Mouse (Mus musculus) limb, embryonic 14.5 days (tissue): ENCODE data around the gene Thap2. TPM values are rescaled to one million over a fixed set of nuclear protein-coding genes. Genes with fewer than 3 reads are reported as not detected.

ENCODE experiments used
- ATAC-seq: fragments of 200-750 bp; cut with Nextera tagmentation; 2 replicates; pipeline ENCODE4 v1.8.0; 2017; ENCODE audit warnings: low read depth, moderate number of reproducible peaks, moderate TSS enrichment; ENCODE audit not compliant: low FRiP score
- DNase-seq: peaks from one replicate; pipeline ENCODE4 v3.0.0-alpha.2; 2015; ENCODE audit warnings: low spot score
- H3K27ac ChIP-seq: fragments of 300-500 bp; sonication (generic); replicated peaks from 2 replicates; pipeline ENCODE4 v1.5.1; 2014; ENCODE audit warnings: low read depth, mild to moderate bottlenecking, low read length, moderate library complexity, mixed read lengths
- H3K27me3 ChIP-seq: fragments of 300-500 bp; sonication (generic); 2 replicates; pipeline ENCODE4 v1.6.1; 2014; ENCODE audit warnings: low read length, mixed read lengths; ENCODE audit not compliant: control insufficient read depth, insufficient read depth
- H3K36me3 ChIP-seq: fragments of 300-500 bp; sonication (generic); 2 replicates; pipeline ENCODE4 v1.6.1; 2014; ENCODE audit warnings: mild to moderate bottlenecking, low read length, moderate library complexity, mixed read lengths; ENCODE audit not compliant: control insufficient read depth, insufficient read depth
- H3K4me1 ChIP-seq: fragments of 300-500 bp; sonication (generic); 2 replicates; pipeline ENCODE4 v1.6.1; 2014; ENCODE audit warnings: antibody characterized with exemption, low read length, mixed read lengths; ENCODE audit not compliant: control insufficient read depth, insufficient read depth
- H3K4me2 ChIP-seq: fragments of 300-500 bp; sonication (generic); replicated peaks from 2 replicates; pipeline ENCODE4 v1.6.1; 2014; ENCODE audit warnings: low read depth, mild to moderate bottlenecking, low read length, moderate library complexity; ENCODE audit not compliant: severe bottlenecking
- H3K4me3 ChIP-seq: fragments of 300-500 bp; sonication (generic); replicated peaks from 2 replicates; pipeline ENCODE4 v1.5.1; 2014; ENCODE audit warnings: low read length
- H3K9ac ChIP-seq: fragments of 300-500 bp; sonication (generic); 2 replicates; pipeline ENCODE4 v1.6.1; 2014; ENCODE audit warnings: mild to moderate bottlenecking, low read depth, low read length, moderate library complexity; ENCODE audit not compliant: severe bottlenecking
- H3K9me3 ChIP-seq: fragments of 300-500 bp; sonication (generic); 2 replicates; pipeline ENCODE4 v1.6.1; 2016; ENCODE audit warnings: low read length; ENCODE audit not compliant: control insufficient read depth
- POLR2A ChIP-seq: fragments of 200-500 bp; IDR thresholded peaks from 2 replicates; pipeline ENCODE4 v1.8.0; 2012; ENCODE audit warnings: inconsistent platforms, mild to moderate bottlenecking, moderate library complexity, borderline replicate concordance; ENCODE audit not compliant: insufficient read depth, insufficient read length; ENCODE audit errors: extremely low read depth
- WGBS: fragments of 180-500 bp; shearing (Covaris S2); extraction: QIAGEN DNeasy Blood & Tissue Kit; methylation state at CpG from one replicate; pipeline ENCODE4 v1.1.7; 2014; 5-methylcytosine and 5-hydroxymethylcytosine counted together
- polyA plus RNA-seq, 2 experiments: library from polyadenylated mRNA; depleted of rRNA in 1 of 2; stranded (reverse) in 1 of 2; unstranded in 1 of 2; fragments of >200 nt; fragmentation: Nextera tagmentation in 1 of 2; extraction: Ambion mirVana in 1 of 2; gene quantifications; 2 replicates each; pipeline versions ENCODE4 v1.2.1 to v1.2.3; 2012 to 2014

Gene Thap2
- polyA plus RNA-seq, 2 experiments = 12.9 to 17.1 TPM

- Histone ChIP-seq H3K4me3 (no peak overlapping the region), H3K27ac (no peak overlapping the region), H3K36me3 (no peaks in the 10 kb centered on the region), H3K27me3 (no peaks in the 10 kb centered on the region), H3K4me1 (no peaks in the 10 kb centered on the region), H3K9me3 (no peaks in the 10 kb centered on the region), H3K4me2 (no peak overlapping the region), H3K9ac (no peak overlapping the region)
- no peak for TF ChIP-seq POLR2A
- DNase-seq (no peak), ATAC-seq (no peak)
- 83% methylated on average over 5 of the region's 5 CpGs for WGBS
These were observed 62.8 kb downstream of the Thap2 start for GRCm38 (mm10) chr10:115321317-115322035.

Other genes with a start within 250 kb of the Thap2 start
- 0.03 TPM in 2 replicates for gene Tph2, start 199.4 kb downstream of the Thap2 start, polyA plus RNA-seq (2012; rRNA removed)
- 0.12 TPM in 1 of 2 replicates, not detected in the other for gene Tph2, start 199.4 kb downstream of the Thap2 start, polyA plus RNA-seq (2014; fragmentation: Nextera tagmentation; extraction: Ambion mirVana)
- gene Tbc1d15, start 133.0 kb downstream of the Thap2 start, polyA plus RNA-seq (2012; rRNA removed) = 24.9 and 36.4 TPM in 2 replicates
- gene Tbc1d15, start 133.0 kb downstream of the Thap2 start, polyA plus RNA-seq (2014; fragmentation: Nextera tagmentation; extraction: Ambion mirVana) = 67.4 and 78.8 TPM in 2 replicates
- 19.9 and 20.3 TPM in 2 replicates for gene Rab21, start 68.8 kb downstream of the Thap2 start, polyA plus RNA-seq (2012; rRNA removed)
- 8.0 and 13.6 TPM in 2 replicates for gene Rab21, start 68.8 kb downstream of the Thap2 start, polyA plus RNA-seq (2014; fragmentation: Nextera tagmentation; extraction: Ambion mirVana)
- 18.2 and 19.2 TPM in 2 replicates for gene Tmem19, start 21.9 kb downstream of the Thap2 start, polyA plus RNA-seq (2012; rRNA removed)
- 26.4 and 30.1 TPM in 2 replicates for gene Tmem19, start 21.9 kb downstream of the Thap2 start, polyA plus RNA-seq (2014; fragmentation: Nextera tagmentation; extraction: Ambion mirVana)
- gene Zfc3h1, start 516 bp upstream of the Thap2 start, polyA plus RNA-seq (2012; rRNA removed) = 141 and 150 TPM in 2 replicates
- gene Zfc3h1, start 516 bp upstream of the Thap2 start, polyA plus RNA-seq (2014; fragmentation: Nextera tagmentation; extraction: Ambion mirVana) = 30.5 and 31.8 TPM in 2 replicates
- gene A930009A15Rik, start 185.5 kb upstream of the Thap2 start, polyA plus RNA-seq (2012; rRNA removed) = not detected in 2 replicates
- not detected in 2 replicates for gene A930009A15Rik, start 185.5 kb upstream of the Thap2 start, polyA plus RNA-seq (2014; fragmentation: Nextera tagmentation; extraction: Ambion mirVana)
- 12.2 and 15.2 TPM in 2 replicates for gene Lgr5, start 203.3 kb upstream of the Thap2 start, polyA plus RNA-seq (2012; rRNA removed)
- 9.6 and 15.8 TPM in 2 replicates for gene Lgr5, start 203.3 kb upstream of the Thap2 start, polyA plus RNA-seq (2014; fragmentation: Nextera tagmentation; extraction: Ambion mirVana)